Mouse (Mus musculus) E14TG2a.4 (cell line): Measurements from ENCODE around the gene Smurf2.
A peak's percentile ranks its signal among the peaks of the same experiment; 100 is the strongest.

Experiments used
- H3K27me3 ChIP-seq: 2 replicates; pipeline ENCODE4 v1.6.1; 2014; ENCODE audit warnings: low read length, control low read depth; ENCODE audit not compliant: insufficient read depth
- H3K36me3 ChIP-seq: 2 replicates; pipeline ENCODE4 v1.6.1; 2014; ENCODE audit warnings: low read length, control low read depth; ENCODE audit not compliant: insufficient read depth
- H3K4me1 ChIP-seq: replicated peaks from 2 replicates; pipeline ENCODE4 v1.6.1; 2014; ENCODE audit warnings: low read depth, low read length, control low read depth
- H3K4me3 ChIP-seq: replicated peaks from 2 replicates; pipeline ENCODE4 v1.5.1; 2014; ENCODE audit warnings: mild to moderate bottlenecking, low read length
- H3K9me3 ChIP-seq: 2 replicates; pipeline ENCODE4 v1.6.1; 2014; ENCODE audit warnings: low read length, control low read depth
- CTCF ChIP-seq: conservative IDR thresholded peaks from 2 replicates; pipeline ENCODE4 v1.5.1; 2014; ENCODE audit warnings: low read length
- NANOG ChIP-seq: IDR thresholded peaks from 2 replicates; pipeline ENCODE4 v1.6.1; 2014; ENCODE audit warnings: borderline replicate concordance, low read length, mixed read lengths
- POU5F1 ChIP-seq: IDR thresholded peaks from 2 replicates; pipeline ENCODE4 v1.6.1; 2014; ENCODE audit warnings: low read length, borderline replicate concordance

Smurf2 gene

GRCm38 (mm10) chr11:106872650-106873049 lies 47.9 kb downstream of the Smurf2 start:
- no peak overlapping the region for H3K4me3 ChIP-seq
- TF ChIP-seq POU5F1, result no peak
- TF ChIP-seq CTCF, result no peak
- TF ChIP-seq NANOG, result no peak
- no peaks in the 10 kb centered on the region for H3K27me3 ChIP-seq
- H3K36me3 ChIP-seq, result peaks cover 17% of the 10 kb centered on the region
- H3K4me1 ChIP-seq, result no peaks in the 10 kb centered on the region
- no peaks in the 10 kb centered on the region for H3K9me3 ChIP-seq

GRCm38 (mm10) chr11:106851438-106851837 lies 69.1 kb downstream of the Smurf2 start:
- H3K27me3 ChIP-seq, result no peaks in the 10 kb centered on the region
- H3K4me3 ChIP-seq, result no peak overlapping the region
- no peaks in the 10 kb centered on the region for H3K9me3 ChIP-seq
- peaks cover 40% of the 10 kb centered on the region for H3K36me3 ChIP-seq
- TF ChIP-seq POU5F1 (no peak), CTCF (peak; percentile 51), NANOG (no peak)
- H3K4me1 ChIP-seq, result no peaks in the 10 kb centered on the region

GRCm38 (mm10) chr11:106842002-106842401 lies 78.5 kb downstream of the Smurf2 start:
- TF ChIP-seq NANOG (no peak), POU5F1 (no peak), CTCF (no peak)
- Histone ChIP-seq H3K4me1 (no peaks in the 10 kb centered on the region), H3K27me3 (no peaks in the 10 kb centered on the region), H3K36me3 (peaks cover 49% of the 10 kb centered on the region), H3K9me3 (no peaks in the 10 kb centered on the region), H3K4me3 (no peak overlapping the region)

GRCm38 (mm10) chr11:106828079-106828478 lies 92.4 kb downstream of the Smurf2 start:
- Histone ChIP-seq H3K36me3 (peaks cover 65% of the 10 kb centered on the region), H3K4me3 (no peak overlapping the region)

GRCm38 (mm10) chr11:106824403-106824802 lies 96.1 kb downstream of the Smurf2 start:
- Histone ChIP-seq H3K4me3 (no peak overlapping the region), H3K36me3 (peaks cover 74% of the 10 kb centered on the region), H3K9me3 (no peaks in the 10 kb centered on the region), H3K4me1 (peaks cover 3% of the 10 kb centered on the region; the same call in 1 of the 2 replicates), H3K27me3 (no peaks in the 10 kb centered on the region)
- TF ChIP-seq CTCF (no peak), POU5F1 (no peak), NANOG (no peak)

More at GRCm38 (mm10) chr11:106828079-106828478, 92.4 kb downstream of the Smurf2 start:
- H3K9me3 ChIP-seq, result no peaks in the 10 kb centered on the region
- TF ChIP-seq NANOG (no peak), CTCF (no peak), POU5F1 (no peak)
- no peaks in the 10 kb centered on the region for H3K4me1 ChIP-seq
- H3K27me3 ChIP-seq, result no peaks in the 10 kb centered on the region

- Histone ChIP-seq H3K4me3 (no peak overlapping the region), H3K27me3 (no peaks in the 10 kb centered on the region), H3K36me3 (peaks cover 79% of the 10 kb centered on the region), H3K9me3 (no peaks in the 10 kb centered on the region), H3K4me1 (peaks cover 3% of the 10 kb centered on the region; the same call in 1 of the 2 replicates)
- TF ChIP-seq POU5F1, result no peak
- no peak for TF ChIP-seq NANOG
- no peak for TF ChIP-seq CTCF
Observed at GRCm38 (mm10) chr11:106823741-106824140, 96.8 kb downstream of the Smurf2 start.

GRCm38 (mm10) chr11:106822911-106823310 lies 97.6 kb downstream of the Smurf2 start:
- H3K4me3 ChIP-seq, result no peak overlapping the region
- peaks cover 79% of the 10 kb centered on the region for H3K36me3 ChIP-seq
- no peaks in the 10 kb centered on the region for H3K27me3 ChIP-seq
- H3K4me1 ChIP-seq, result peaks cover 3% of the 10 kb centered on the region; the same call in 1 of the 2 replicates
- TF ChIP-seq POU5F1 (no peak), NANOG (no peak), CTCF (no peak)
- H3K9me3 ChIP-seq, result no peaks in the 10 kb centered on the region

GRCm38 (mm10) chr11:106822491-106822890 lies 98.0 kb downstream of the Smurf2 start:
- Histone ChIP-seq H3K4me3 (no peak overlapping the region), H3K4me1 (peaks cover 3% of the 10 kb centered on the region; the same call in 1 of the 2 replicates), H3K36me3 (peaks cover 80% of the 10 kb centered on the region), H3K27me3 (no peaks in the 10 kb centered on the region), H3K9me3 (no peaks in the 10 kb centered on the region)
- TF ChIP-seq CTCF (no peak), POU5F1 (no peak), NANOG (no peak)

GRCm38 (mm10) chr11:106821397-106821796 lies 99.1 kb downstream of the Smurf2 start:
- peaks cover 86% of the 10 kb centered on the region for H3K36me3 ChIP-seq
- no peak overlapping the region for H3K4me3 ChIP-seq
- no peaks in the 10 kb centered on the region for H3K9me3 ChIP-seq
- no peak for TF ChIP-seq POU5F1
- TF ChIP-seq NANOG, result no peak
- no peak for TF ChIP-seq CTCF
- H3K4me1 ChIP-seq, result peaks cover 3% of the 10 kb centered on the region; the same call in 1 of the 2 replicates
- H3K27me3 ChIP-seq, result no peaks in the 10 kb centered on the region
